In the genomic region with DNA sequence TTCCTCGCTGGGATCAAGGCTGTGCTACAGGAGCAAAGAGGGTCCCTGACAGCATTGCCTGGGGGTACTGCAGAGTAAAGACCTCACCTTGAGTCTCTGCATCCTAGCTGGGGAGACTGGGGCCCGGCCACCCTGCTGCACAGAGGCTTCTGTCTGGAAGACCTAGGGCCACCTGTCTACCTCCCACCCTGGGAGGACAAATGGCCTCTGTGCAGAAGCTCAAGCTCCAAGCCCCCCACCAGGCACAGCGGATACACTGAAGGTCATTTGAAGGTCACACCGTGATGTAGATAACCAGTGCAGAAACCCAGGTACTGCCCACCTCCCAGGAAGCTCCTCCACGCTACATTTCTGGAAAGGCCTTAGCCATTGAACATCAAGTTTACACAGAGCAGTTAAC, we compare ENCODE assay signal across 7 mouse cellular contexts. TPM values are rescaled to one million over a fixed set of nuclear protein-coding genes. Genes with fewer than 3 reads are reported as not detected.
DNase-seq lines count a peak whose midpoint lies in the region; ATAC-seq lines count a peak whose summit lies in the region.

No protein-coding gene starts in this region.

- H3K4me1 ChIP-seq in heart, embryonic 14.5 days (ENCODE audit: control insufficient read depth in 2 of 2, insufficient read depth in 2 of 2, low read length in 2 of 2): peaks cover 18 to 23% of the 10 kb centered on the region in 2 experiments
- H3K4me1 ChIP-seq in embryonic facial prominence, embryonic 13.5 days: peaks cover 19% of the 10 kb centered on the region
- peaks cover 4% of the 10 kb centered on the region; the same call in 1 of the 2 replicates for H3K4me1 ChIP-seq in hindbrain, embryonic 11.5 days (replicated peaks; ENCODE audit: control insufficient read depth, insufficient read depth, low read length)
- H3K4me1 ChIP-seq in midbrain, embryonic 15.5 days: peaks cover 38% of the 10 kb centered on the region

- intact Hi-C loops in heart, postnatal 10 days (cut with DNase I): no loop called here

- H3K9ac ChIP-seq in heart, embryonic 14.5 days (ENCODE audit: low read length): peak overlapping the region; percentile 51; the same call in 1 of the 2 replicates
- peak overlapping the region; percentile 49; the same call in 1 of the 2 replicates for H3K9ac ChIP-seq in embryonic facial prominence, embryonic 13.5 days
- H3K9ac ChIP-seq in hindbrain, embryonic 11.5 days (ENCODE audit: low read depth, low read length): peak overlapping the region; percentile 61
- peak overlapping the region; percentile 81 for H3K9ac ChIP-seq in midbrain, embryonic 15.5 days

- peak overlapping the region; percentile 17 to 28; a peak in 2 of 4 replicates for H3K4me3 ChIP-seq in heart, embryonic 14.5 days (ENCODE audit: control insufficient read depth in 1 of 2, insufficient read depth in 1 of 2, low read depth in 1 of 2, low read length in 2 of 2)
- peak overlapping the region; percentile 29 for H3K4me3 ChIP-seq in embryonic facial prominence, embryonic 13.5 days
- H3K4me3 ChIP-seq in hindbrain, embryonic 11.5 days (ENCODE audit: low read depth, low read length): peak overlapping the region; percentile 37
- H3K4me3 ChIP-seq in midbrain, embryonic 15.5 days: peak overlapping the region; percentile 59

- WGBS in heart, embryonic 14.5 days: 48% methylated on average over 5 of the region's 5 CpGs
- 54% methylated on average over 5 of the region's 5 CpGs for WGBS in embryonic facial prominence, embryonic 13.5 days
- 59% methylated on average over 5 of the region's 5 CpGs for WGBS in hindbrain, embryonic 11.5 days
- 53% methylated on average over 5 of the region's 5 CpGs for WGBS in midbrain, embryonic 15.5 days

- H3K9me3 ChIP-seq in heart, embryonic 14.5 days (ENCODE audit: control insufficient read depth, low read length): no peaks in the 10 kb centered on the region
- H3K9me3 ChIP-seq in embryonic facial prominence, embryonic 13.5 days: no peaks in the 10 kb centered on the region
- no peaks in the 10 kb centered on the region for H3K9me3 ChIP-seq in hindbrain, embryonic 11.5 days (ENCODE audit: control insufficient read depth, low read length)
- no peaks in the 10 kb centered on the region for H3K9me3 ChIP-seq in midbrain, embryonic 15.5 days

- H3K27ac ChIP-seq in heart, embryonic 14.5 days (replicated peaks in 1 of 2; ENCODE audit: control insufficient read depth in 1 of 2, insufficient read depth in 1 of 2, low read depth in 2 of 2, low read length in 2 of 2): no peak overlapping the region
- H3K27ac ChIP-seq in embryonic facial prominence, embryonic 13.5 days: no peak overlapping the region
- H3K27ac ChIP-seq in hindbrain, embryonic 11.5 days (ENCODE audit: low read depth, low read length): no peak overlapping the region
- H3K27ac ChIP-seq in midbrain, embryonic 15.5 days: peak overlapping the region; percentile 81

- peaks cover 31% of the 10 kb centered on the region for H3K36me3 ChIP-seq in heart, embryonic 14.5 days (ENCODE audit: control insufficient read depth, insufficient read depth, low read length)
- H3K36me3 ChIP-seq in embryonic facial prominence, embryonic 13.5 days: peaks cover 36% of the 10 kb centered on the region
- 0 out of 2 replicates have a peak, but pooled peaks cover 5% of the 10 kb centered on the region for H3K36me3 ChIP-seq in hindbrain, embryonic 11.5 days (ENCODE audit: control insufficient read depth, insufficient read depth, low read length)
- peaks cover 15% of the 10 kb centered on the region for H3K36me3 ChIP-seq in midbrain, embryonic 15.5 days (replicated peaks)

- ATAC-seq in heart, embryonic 14.5 days (ENCODE audit: insufficient number of reproducible peaks, insufficient read depth, low FRiP score, low read depth): no peak
- no peak for ATAC-seq in embryonic facial prominence, embryonic 13.5 days (ENCODE audit: insufficient number of reproducible peaks, insufficient read depth, low FRiP score, low TSS enrichment, low read depth)
- ATAC-seq in hindbrain, embryonic 11.5 days (ENCODE audit: low FRiP score): no peak
- no peak for ATAC-seq in midbrain, embryonic 15.5 days (replicated peaks)

- DNase-seq in heart, postnatal 10 days: no peak
- no peak for DNase-seq in hindbrain, embryonic 11.5 days (ENCODE audit: low spot score)
- DNase-seq in thymus, postnatal 0 days (ENCODE audit: low spot score): no peak
- no peak for DNase-seq in MN1 (ENCODE audit: low spot score)

- no peaks in the 10 kb centered on the region for H3K27me3 ChIP-seq in heart, embryonic 14.5 days (ENCODE audit: control insufficient read depth, insufficient read depth, low read length)
- H3K27me3 ChIP-seq in embryonic facial prominence, embryonic 13.5 days: no peaks in the 10 kb centered on the region
- H3K27me3 ChIP-seq in hindbrain, embryonic 11.5 days (ENCODE audit: control insufficient read depth, insufficient read depth, low read length): no peaks in the 10 kb centered on the region
- no peaks in the 10 kb centered on the region for H3K27me3 ChIP-seq in midbrain, embryonic 15.5 days (replicated peaks)

- peak overlapping the region; percentile 57 for H3K4me2 ChIP-seq in heart, embryonic 14.5 days (ENCODE audit: low read length)
- H3K4me2 ChIP-seq in embryonic facial prominence, embryonic 13.5 days: peak overlapping the region; percentile 57
- peak overlapping the region; percentile 54 for H3K4me2 ChIP-seq in hindbrain, embryonic 11.5 days (replicated peaks; ENCODE audit: low read depth, low read length)
- H3K4me2 ChIP-seq in midbrain, embryonic 15.5 days: peak overlapping the region; percentile 82

RNA-seq across cellular contexts. Expression of gene Cend1, which starts 0.6 kb away (rescaled TPM):
- polyA plus RNA-seq in heart, embryonic 14.5 days (2014; fragmentation: Nextera tagmentation; extraction: Ambion mirVana): 1.6 and 2.1 TPM in 2 replicates
- total RNA-seq in heart, postnatal 10 days (2021): 1 to 10 TPM; 1.6 TPM
- 2.8 and 3.4 TPM in 2 replicates for polyA plus RNA-seq in embryonic facial prominence, embryonic 13.5 days (2015; fragmentation: Nextera tagmentation; extraction: Ambion mirVana)
- polyA plus RNA-seq in hindbrain, embryonic 11.5 days (2014; fragmentation: Nextera tagmentation; extraction: Ambion mirVana): 6.8 and 7.2 TPM in 2 replicates
- polyA plus RNA-seq in midbrain, embryonic 15.5 days (2015; fragmentation: Nextera tagmentation; extraction: Ambion mirVana): 111 and 113 TPM in 2 replicates
- 0.24 and 0.26 TPM in 2 replicates for polyA plus RNA-seq in thymus, postnatal 0 days (2015; fragmentation: Nextera tagmentation; extraction: Ambion mirVana)

RNA-seq across cellular contexts. Expression of gene Slc25a22, which starts 9.0 kb away (rescaled TPM):
- 13.0 and 13.3 TPM in 2 replicates for polyA plus RNA-seq in heart, embryonic 14.5 days (2014; fragmentation: Nextera tagmentation; extraction: Ambion mirVana)
- 10 to 100 TPM; 53.3 to 59.8 TPM for total RNA-seq in heart, postnatal 10 days (2021)
- 32.4 and 35.3 TPM in 2 replicates for polyA plus RNA-seq in embryonic facial prominence, embryonic 13.5 days (2015; fragmentation: Nextera tagmentation; extraction: Ambion mirVana)
- polyA plus RNA-seq in hindbrain, embryonic 11.5 days (2014; fragmentation: Nextera tagmentation; extraction: Ambion mirVana): 33.9 and 36.6 TPM in 2 replicates
- polyA plus RNA-seq in midbrain, embryonic 15.5 days (2015; fragmentation: Nextera tagmentation; extraction: Ambion mirVana): 109 and 120 TPM in 2 replicates
- 19.0 and 19.1 TPM in 2 replicates for polyA plus RNA-seq in thymus, postnatal 0 days (2015; fragmentation: Nextera tagmentation; extraction: Ambion mirVana)

RNA-seq across cellular contexts. Expression of gene Gatd1, which starts 14.8 kb away (rescaled TPM):
- polyA plus RNA-seq in heart, embryonic 14.5 days (2014; fragmentation: Nextera tagmentation; extraction: Ambion mirVana): 25.6 and 30.2 TPM in 2 replicates
- 10 to 100 TPM; 12.2 to 15.0 TPM for total RNA-seq in heart, postnatal 10 days (2021)
- 73.2 and 74.2 TPM in 2 replicates for polyA plus RNA-seq in embryonic facial prominence, embryonic 13.5 days (2015; fragmentation: Nextera tagmentation; extraction: Ambion mirVana)
- 43.3 and 48.1 TPM in 2 replicates for polyA plus RNA-seq in hindbrain, embryonic 11.5 days (2014; fragmentation: Nextera tagmentation; extraction: Ambion mirVana)
- polyA plus RNA-seq in midbrain, embryonic 15.5 days (2015; fragmentation: Nextera tagmentation; extraction: Ambion mirVana): 57.2 and 59.5 TPM in 2 replicates
- 52.1 and 53.8 TPM in 2 replicates for polyA plus RNA-seq in thymus, postnatal 0 days (2015; fragmentation: Nextera tagmentation; extraction: Ambion mirVana)

RNA-seq across cellular contexts. Expression of gene Pidd1, which starts 15.1 kb away (rescaled TPM):
- polyA plus RNA-seq in heart, embryonic 14.5 days (2014; fragmentation: Nextera tagmentation; extraction: Ambion mirVana): 6.1 and 7.1 TPM in 2 replicates
- total RNA-seq in heart, postnatal 10 days (2021): 1 to 10 TPM; 2.3 to 3.5 TPM
- 11.4 and 12.0 TPM in 2 replicates for polyA plus RNA-seq in embryonic facial prominence, embryonic 13.5 days (2015; fragmentation: Nextera tagmentation; extraction: Ambion mirVana)
- polyA plus RNA-seq in hindbrain, embryonic 11.5 days (2014; fragmentation: Nextera tagmentation; extraction: Ambion mirVana): 8.3 and 8.6 TPM in 2 replicates
- polyA plus RNA-seq in midbrain, embryonic 15.5 days (2015; fragmentation: Nextera tagmentation; extraction: Ambion mirVana): 3.4 and 3.8 TPM in 2 replicates
- 13.2 and 14.2 TPM in 2 replicates for polyA plus RNA-seq in thymus, postnatal 0 days (2015; fragmentation: Nextera tagmentation; extraction: Ambion mirVana)

RNA-seq across cellular contexts. Expression of gene Rplp2, which starts 18.5 kb away (rescaled TPM):
- 874 and 975 TPM in 2 replicates for polyA plus RNA-seq in heart, embryonic 14.5 days (2014; fragmentation: Nextera tagmentation; extraction: Ambion mirVana)
- total RNA-seq in heart, postnatal 10 days (2021): 1,000 to 10,000 TPM; 1,065 to 1,124 TPM
- polyA plus RNA-seq in embryonic facial prominence, embryonic 13.5 days (2015; fragmentation: Nextera tagmentation; extraction: Ambion mirVana): 1,344 and 1,500 TPM in 2 replicates
- 870 and 939 TPM in 2 replicates for polyA plus RNA-seq in hindbrain, embryonic 11.5 days (2014; fragmentation: Nextera tagmentation; extraction: Ambion mirVana)
- 597 and 636 TPM in 2 replicates for polyA plus RNA-seq in midbrain, embryonic 15.5 days (2015; fragmentation: Nextera tagmentation; extraction: Ambion mirVana)
- polyA plus RNA-seq in thymus, postnatal 0 days (2015; fragmentation: Nextera tagmentation; extraction: Ambion mirVana): 2,028 and 2,062 TPM in 2 replicates

Comparison
In these comparisons a context has a peak if more than half of its experiments do, and no peak if none do; other contexts are left out.
1. RNA of gene Cend1, which starts 0.6 kb away (polyA plus RNA-seq): 111 to 113 TPM in midbrain, embryonic 15.5 days; 6.8 to 7.2 TPM in hindbrain, embryonic 11.5 days, 2.8 to 3.4 TPM in embryonic facial prominence, embryonic 13.5 days, 1.6 to 2.1 TPM in heart, embryonic 14.5 days and 0.24 to 0.26 TPM in thymus, postnatal 0 days; every median in the first group is over 10 times any median in the second.
2. Peak in every context shown above with its lines, with median percentiles within 50 percentile points of each other: H3K4me2 ChIP-seq, H3K4me3 ChIP-seq and H3K9ac ChIP-seq.